Mouse (Mus musculus) heart, adult 9 months (tissue): Measurements from ENCODE around the gene Usp21.

Source experiments
- DNase-seq, 2 experiments: peaks; one replicate each; pipeline ENCODE4 v3.0.0; 2022; ENCODE audit warnings: low spot score in 2 of 2

Usp21 gene

GRCm38 (mm10) chr1:171265971-171266744 lies 21.6 kb downstream of the Usp21 start:
- DNase-seq: no peak

- no peak for DNase-seq
Observed at GRCm38 (mm10) chr1:171263666-171264461, 23.9 kb downstream of the Usp21 start.

GRCm38 (mm10) chr1:171263185-171263611 lies 24.6 kb downstream of the Usp21 start:
- peak; percentile 66 to 73 for DNase-seq

- DNase-seq: peak; percentile 83 to 84
Observed at GRCm38 (mm10) chr1:171262594-171263130, 25.1 kb downstream of the Usp21 start.

GRCm38 (mm10) chr1:171260316-171260715 lies 27.5 kb downstream of the Usp21 start:
- no peak for DNase-seq

GRCm38 (mm10) chr1:171258921-171259320 lies 28.9 kb downstream of the Usp21 start:
- DNase-seq: no peak

GRCm38 (mm10) chr1:171257781-171258180 lies 30.0 kb downstream of the Usp21 start:
- DNase-seq: no peak

- DNase-seq: peak in 1 of 2 experiments; percentile 62
Observed at GRCm38 (mm10) chr1:171256937-171257548, 30.7 kb downstream of the Usp21 start.

GRCm38 (mm10) chr1:171256095-171256818 lies 31.5 kb downstream of the Usp21 start:
- DNase-seq: no peak

GRCm38 (mm10) chr1:171252415-171252814 lies 35.4 kb downstream of the Usp21 start:
- no peak for DNase-seq

- DNase-seq: no peak
Observed at GRCm38 (mm10) chr1:171251594-171252324, 36.0 kb downstream of the Usp21 start.

- DNase-seq: no peak
Observed at GRCm38 (mm10) chr1:171250680-171251593, 36.9 kb downstream of the Usp21 start, which contains the start of gene Ndufs2. Gene Ndufs2, minus strand, starts transcription at chr1:171251388.

- DNase-seq: peak in 1 of 2 experiments; percentile 68
Observed at GRCm38 (mm10) chr1:171249913-171250600, 37.7 kb downstream of the Usp21 start, which contains the start of gene Adamts4. Gene Adamts4, plus strand, starts transcription at chr1:171250421.

GRCm38 (mm10) chr1:171248386-171249226 lies 39.2 kb downstream of the Usp21 start:
- no peak for DNase-seq

- peak in 1 of 2 experiments; percentile 55 for DNase-seq
Observed at GRCm38 (mm10) chr1:171247916-171248315, 39.9 kb downstream of the Usp21 start.

- DNase-seq: no peak
Observed at GRCm38 (mm10) chr1:171247453-171247841, 40.3 kb downstream of the Usp21 start.

- peak; percentile 95 to 98 for DNase-seq
Observed at GRCm38 (mm10) chr1:171246709-171247452, 40.9 kb downstream of the Usp21 start.
